Mouse (Mus musculus) brain, embryonic 14.5 days (tissue): ENCODE data around the gene Nmt1.

Experiments used
- CTCF ChIP-seq: fragments of 200-500 bp; IDR thresholded peaks from 2 replicates; pipeline ENCODE4 v1.5.1; 2012; ENCODE audit warnings: inconsistent platforms, mild to moderate bottlenecking, moderate library complexity, borderline replicate concordance; ENCODE audit not compliant: insufficient read depth, insufficient read length; ENCODE audit errors: extremely low read depth
- POLR2A ChIP-seq: fragments of 200-500 bp; IDR thresholded peaks from 2 replicates; pipeline ENCODE4 v1.6.1; 2012; ENCODE audit warnings: mild to moderate bottlenecking, inconsistent platforms, borderline replicate concordance; ENCODE audit not compliant: poor library complexity, insufficient read depth, insufficient read length, severe bottlenecking; ENCODE audit errors: extremely low read depth

DNA sequence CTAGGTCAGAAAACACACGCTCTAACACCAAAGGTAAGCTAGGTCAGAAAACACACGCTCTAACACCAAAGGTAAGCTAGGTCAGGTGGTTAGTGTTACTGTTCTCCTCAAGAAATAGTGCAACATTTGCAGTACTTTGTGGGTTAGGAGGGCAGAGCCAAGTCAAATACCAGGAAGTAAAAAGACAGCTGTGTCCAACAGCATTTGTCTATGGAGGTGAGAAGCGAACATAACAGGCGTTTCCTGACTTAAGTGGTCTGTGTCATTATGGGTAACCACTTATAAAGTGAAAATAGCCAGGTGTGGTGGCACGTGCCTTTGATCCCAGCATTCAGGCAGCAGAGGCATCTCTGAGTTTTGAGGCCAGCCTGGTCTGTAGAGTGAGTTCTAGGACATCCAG lies 21.6 kb downstream of the Nmt1 start:
- no peak for TF ChIP-seq POLR2A
- no peak for TF ChIP-seq CTCF
